Mouse (Mus musculus) left cerebral cortex, adult 11 months (tissue): ENCODE results near the gene Arhgap32.
"Not testable (repeated sequence)": the region's sequence is repeated elsewhere in the genome, so short reads cannot be mapped to it uniquely, and the experiment has no call there.

Source experiments
- DNase-seq: peaks from one replicate; pipeline ENCODE4 v3.0.0; 2022; ENCODE audit warnings: low spot score

Gene Arhgap32

GRCm38 (mm10) chr9:32115786-32116185 is at the start of gene Arhgap32:
TSS of gene Arhgap32 (plus strand) at chr9:32116136.
- no peak for DNase-seq

GRCm38 (mm10) chr9:32072778-32073177 is 43.2 kb upstream of the Arhgap32 start:
- no peak for DNase-seq

- DNase-seq, result no peak
Observed at GRCm38 (mm10) chr9:32088106-32088776, 27.7 kb upstream of the Arhgap32 start.

GRCm38 (mm10) chr9:32088882-32089281 is 27.1 kb upstream of the Arhgap32 start:
- DNase-seq, result no peak

GRCm38 (mm10) chr9:32093456-32093855 is 22.5 kb upstream of the Arhgap32 start:
- no peak for DNase-seq

- DNase-seq, result no peak
Observed at GRCm38 (mm10) chr9:32094351-32095120, 21.4 kb upstream of the Arhgap32 start.

GRCm38 (mm10) chr9:32095511-32095910 is 20.4 kb upstream of the Arhgap32 start:
- DNase-seq, result no peak

GRCm38 (mm10) chr9:32096541-32096940 is 19.4 kb upstream of the Arhgap32 start:
- DNase-seq, result no peak

- DNase-seq, result no peak
Observed at GRCm38 (mm10) chr9:32097123-32097522, 18.8 kb upstream of the Arhgap32 start.

GRCm38 (mm10) chr9:32098425-32099155 is 17.3 kb upstream of the Arhgap32 start:
- DNase-seq, result no peak

GRCm38 (mm10) chr9:32100561-32100960 is 15.4 kb upstream of the Arhgap32 start:
- DNase-seq, result no peak

- no peak for DNase-seq
Observed at GRCm38 (mm10) chr9:32101488-32101887, 14.4 kb upstream of the Arhgap32 start.

- DNase-seq, result no peak
Observed at GRCm38 (mm10) chr9:32104670-32105069, 11.3 kb upstream of the Arhgap32 start.

- DNase-seq, result no peak
Observed at GRCm38 (mm10) chr9:32110376-32110775, 5.6 kb upstream of the Arhgap32 start.

- no peak for DNase-seq
Observed at GRCm38 (mm10) chr9:32116272-32116671, 336 bp downstream of the Arhgap32 start.

GRCm38 (mm10) chr9:32117876-32118275 is 1.9 kb downstream of the Arhgap32 start:
- DNase-seq, result peak; percentile 23

GRCm38 (mm10) chr9:32118433-32118832 is 2.5 kb downstream of the Arhgap32 start:
- no peak for DNase-seq

GRCm38 (mm10) chr9:32119586-32119985 is 3.6 kb downstream of the Arhgap32 start:
- no peak for DNase-seq

- no peak for DNase-seq
Observed at GRCm38 (mm10) chr9:32120162-32120561, 4.2 kb downstream of the Arhgap32 start.

GRCm38 (mm10) chr9:32121271-32121670 is 5.3 kb downstream of the Arhgap32 start:
- not testable (repeated sequence) for DNase-seq

- DNase-seq, result no peak
Observed at GRCm38 (mm10) chr9:32136195-32136594, 20.3 kb downstream of the Arhgap32 start.

GRCm38 (mm10) chr9:32136680-32137295 is 20.9 kb downstream of the Arhgap32 start:
- no peak for DNase-seq
